Mouse (Mus musculus) midbrain, embryonic 11.5 days (tissue): ENCODE data around the gene Cd52. TPM values are rescaled to one million over a fixed set of nuclear protein-coding genes. Genes with fewer than 3 reads are reported as not detected.

Experiments used
- ATAC-seq: fragments of 200-750 bp; cut with Nextera tagmentation; 2 replicates; pipeline ENCODE4 v1.8.0; 2017; ENCODE audit warnings: moderate TSS enrichment, moderate library complexity; ENCODE audit not compliant: low FRiP score
- DNase-seq: peaks from one replicate; pipeline ENCODE4 v3.0.0; 2015; ENCODE audit warnings: low spot score; ENCODE audit errors: missing footprints
- H3K27ac ChIP-seq: fragments of 300-500 bp; sonication (generic); 2 replicates; pipeline ENCODE4 v1.5.1; 2014; ENCODE audit warnings: low read depth, low read length
- H3K27me3 ChIP-seq: fragments of 300-500 bp; sonication (generic); 2 replicates; pipeline ENCODE4 v1.6.1; 2014; ENCODE audit warnings: mild to moderate bottlenecking, low read length, moderate library complexity, mixed read lengths; ENCODE audit not compliant: control insufficient read depth, insufficient read depth
- H3K36me3 ChIP-seq: fragments of 300-500 bp; sonication (generic); 2 replicates; pipeline ENCODE4 v1.6.1; 2014; ENCODE audit warnings: mild to moderate bottlenecking, low read length, moderate library complexity, mixed read lengths; ENCODE audit not compliant: control insufficient read depth, insufficient read depth
- H3K4me1 ChIP-seq: fragments of 300-500 bp; sonication (generic); 2 replicates; pipeline ENCODE4 v1.6.1; 2014; ENCODE audit warnings: low read length; ENCODE audit not compliant: control insufficient read depth, insufficient read depth
- H3K4me2 ChIP-seq: fragments of 300-500 bp; sonication (generic); 2 replicates; pipeline ENCODE4 v1.6.1; 2014; ENCODE audit warnings: mild to moderate bottlenecking, moderate library complexity
- H3K4me3 ChIP-seq: fragments of 300-500 bp; sonication (generic); 2 replicates; pipeline ENCODE4 v1.5.1; 2014; ENCODE audit warnings: low read depth, low read length
- H3K9ac ChIP-seq: fragments of 300-500 bp; sonication (generic); 2 replicates; pipeline ENCODE4 v1.6.1; 2014; ENCODE audit warnings: low read length
- H3K9me3 ChIP-seq: fragments of 300-500 bp; sonication (generic); 2 replicates; pipeline ENCODE4 v1.6.1; 2016; ENCODE audit warnings: low read length; ENCODE audit not compliant: control insufficient read depth
- WGBS: fragments of 180-500 bp; shearing (Covaris S2); extraction: QIAGEN DNeasy Blood & Tissue Kit; methylation state at CpG from one replicate; pipeline ENCODE4 v1.1.7; 2014; 5-methylcytosine and 5-hydroxymethylcytosine counted together
- polyA plus RNA-seq: library from polyadenylated mRNA; unstranded; fragments of >200 nt; fragmentation: Nextera tagmentation; extraction: Ambion mirVana; gene quantifications from 2 replicates; pipeline ENCODE4 v1.2.1, GENCODE M21; 2014

Gene Cd52
- polyA plus RNA-seq, 1 experiment from 2014 or later, result 4.3 TPM

DNA sequence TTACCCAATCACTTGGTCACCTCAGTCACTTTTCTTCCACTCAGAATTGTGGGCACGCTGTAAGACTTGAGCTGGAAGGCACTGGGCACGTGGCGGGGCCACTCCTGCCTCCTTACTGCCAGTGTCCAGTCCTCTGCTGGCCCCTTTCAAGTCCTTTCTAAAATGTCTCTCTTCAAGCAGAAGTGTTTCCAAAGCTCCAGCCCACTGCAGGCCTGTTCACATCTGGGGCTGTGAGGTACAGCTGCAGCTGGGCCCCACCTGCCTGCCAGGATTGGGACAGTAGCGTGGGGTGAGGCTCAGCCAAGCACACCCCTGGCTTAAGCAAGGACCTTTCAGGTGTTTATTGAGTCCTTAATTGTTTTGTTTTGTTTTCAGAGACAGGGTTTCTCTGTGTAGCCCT lies 19.2 kb upstream of the Cd52 start:
- Histone ChIP-seq H3K27me3 (no peaks in the 10 kb centered on the region), H3K9me3 (no peaks in the 10 kb centered on the region), H3K4me2 (no peak overlapping the region), H3K4me3 (no peak overlapping the region), H3K27ac (no peak overlapping the region), H3K9ac (no peak overlapping the region), H3K4me1 (peaks cover 12% of the 10 kb centered on the region), H3K36me3 (no peaks in the 10 kb centered on the region)
- ATAC-seq (no peak), DNase-seq (no peak)
- 91% methylated on average over 4 of the region's 4 CpGs for WGBS

- Histone ChIP-seq H3K9me3 (no peaks in the 10 kb centered on the region), H3K9ac (peak overlapping the region; percentile 47; the same call in 1 of the 2 replicates), H3K4me2 (no peak overlapping the region), H3K27ac (no peak overlapping the region; the same call in 1 of the 2 replicates), H3K4me1 (peaks cover 12% of the 10 kb centered on the region), H3K27me3 (no peaks in the 10 kb centered on the region), H3K36me3 (no peaks in the 10 kb centered on the region), H3K4me3 (no peak overlapping the region)
- DNase-seq (peak; percentile 85), ATAC-seq (peak; percentile 73)
- WGBS, result 39% methylated on average over 10 of the region's 10 CpGs
Observed at GRCm38 (mm10) chr4:134113356-134113994, 18.6 kb upstream of the Cd52 start.

- H3K9ac ChIP-seq, result no peak overlapping the region
- H3K4me1 ChIP-seq, result peaks cover 12% of the 10 kb centered on the region
- no peaks in the 10 kb centered on the region for H3K27me3 ChIP-seq
- H3K4me2 ChIP-seq, result no peak overlapping the region
- ATAC-seq, result no peak
- H3K4me3 ChIP-seq, result no peak overlapping the region
- 81% methylated on average over 6 of the region's 6 CpGs for WGBS
- H3K36me3 ChIP-seq, result no peaks in the 10 kb centered on the region
- no peak overlapping the region for H3K27ac ChIP-seq
- no peaks in the 10 kb centered on the region for H3K9me3 ChIP-seq
- DNase-seq, result peak; percentile 33
Observed at GRCm38 (mm10) chr4:134112403-134112802, 17.5 kb upstream of the Cd52 start.

GRCm38 (mm10) chr4:134110653-134111052 lies 15.8 kb upstream of the Cd52 start:
- Histone ChIP-seq H3K4me2 (no peak overlapping the region), H3K9ac (no peak overlapping the region), H3K9me3 (no peaks in the 10 kb centered on the region), H3K36me3 (no peaks in the 10 kb centered on the region), H3K4me3 (no peak overlapping the region), H3K4me1 (peaks cover 12% of the 10 kb centered on the region), H3K27me3 (no peaks in the 10 kb centered on the region), H3K27ac (no peak overlapping the region)
- WGBS, result 61% methylated on average over 3 of the region's 3 CpGs
- DNase-seq, result no peak
- ATAC-seq, result no peak

GRCm38 (mm10) chr4:134108196-134108595 lies 13.3 kb upstream of the Cd52 start:
- DNase-seq, result no peak
- Histone ChIP-seq H3K4me1 (peaks cover 3% of the 10 kb centered on the region), H3K9me3 (no peaks in the 10 kb centered on the region), H3K36me3 (no peaks in the 10 kb centered on the region), H3K9ac (no peak overlapping the region), H3K27me3 (no peaks in the 10 kb centered on the region), H3K4me3 (no peak overlapping the region), H3K4me2 (no peak overlapping the region), H3K27ac (no peak overlapping the region)
- ATAC-seq, result no peak
- 69% methylated on average over 5 of the region's 5 CpGs for WGBS

DNA sequence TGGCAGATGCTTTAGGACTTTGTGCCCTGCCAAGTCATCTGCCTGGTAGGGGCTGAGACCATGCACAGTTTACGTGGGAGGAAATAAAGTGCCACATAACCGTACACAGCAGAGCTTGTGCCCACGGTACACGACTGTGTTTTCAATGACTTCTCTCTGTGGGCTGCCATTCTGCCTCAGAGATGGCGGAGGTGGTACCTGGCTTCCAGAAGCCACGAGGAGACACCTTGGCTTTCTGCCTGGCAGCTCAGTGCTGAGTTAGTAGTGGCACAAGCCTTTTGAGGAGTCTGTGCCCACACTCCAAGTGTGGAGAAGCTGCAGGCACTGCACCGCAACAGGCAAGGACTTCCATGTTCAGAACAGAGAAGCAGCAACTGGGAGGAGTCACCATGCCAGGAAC lies 12.8 kb upstream of the Cd52 start:
- Histone ChIP-seq H3K36me3 (no peaks in the 10 kb centered on the region), H3K4me1 (no peaks in the 10 kb centered on the region; the same call in 1 of the 2 replicates), H3K9ac (no peak overlapping the region), H3K4me2 (no peak overlapping the region), H3K4me3 (no peak overlapping the region), H3K27ac (no peak overlapping the region), H3K9me3 (no peaks in the 10 kb centered on the region), H3K27me3 (no peaks in the 10 kb centered on the region)
- ATAC-seq (no peak), DNase-seq (peak; percentile 33)
- WGBS, result 89% methylated on average over 7 of the region's 7 CpGs

DNA sequence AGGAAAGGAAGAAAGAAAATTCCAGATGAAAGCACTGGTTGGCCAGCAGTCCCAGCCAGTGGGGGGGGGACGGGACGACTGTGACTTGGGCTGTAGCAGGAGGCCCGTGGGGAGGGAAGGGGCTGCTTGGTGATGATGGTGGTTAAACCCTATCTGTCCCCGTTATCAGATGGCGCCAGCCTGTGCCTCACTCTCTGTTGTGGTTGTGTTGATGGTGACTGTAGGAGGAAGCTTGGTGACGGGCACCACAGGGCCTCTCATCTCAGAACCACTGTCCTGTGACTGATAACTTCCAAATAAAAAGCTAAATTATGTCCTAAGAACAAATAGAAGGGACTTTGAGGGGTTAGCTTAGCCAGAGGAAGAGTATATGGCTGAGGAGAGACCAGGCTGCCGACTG lies 11.2 kb upstream of the Cd52 start:
- no peak overlapping the region for H3K4me2 ChIP-seq
- 78% methylated on average over 7 of the region's 7 CpGs for WGBS
- no peaks in the 10 kb centered on the region for H3K9me3 ChIP-seq
- no peaks in the 10 kb centered on the region for H3K4me1 ChIP-seq
- H3K9ac ChIP-seq, result no peak overlapping the region
- H3K27ac ChIP-seq, result no peak overlapping the region
- H3K36me3 ChIP-seq, result no peaks in the 10 kb centered on the region
- no peaks in the 10 kb centered on the region for H3K27me3 ChIP-seq
- DNase-seq, result peak; percentile 53
- ATAC-seq, result no peak
- H3K4me3 ChIP-seq, result no peak overlapping the region

DNA sequence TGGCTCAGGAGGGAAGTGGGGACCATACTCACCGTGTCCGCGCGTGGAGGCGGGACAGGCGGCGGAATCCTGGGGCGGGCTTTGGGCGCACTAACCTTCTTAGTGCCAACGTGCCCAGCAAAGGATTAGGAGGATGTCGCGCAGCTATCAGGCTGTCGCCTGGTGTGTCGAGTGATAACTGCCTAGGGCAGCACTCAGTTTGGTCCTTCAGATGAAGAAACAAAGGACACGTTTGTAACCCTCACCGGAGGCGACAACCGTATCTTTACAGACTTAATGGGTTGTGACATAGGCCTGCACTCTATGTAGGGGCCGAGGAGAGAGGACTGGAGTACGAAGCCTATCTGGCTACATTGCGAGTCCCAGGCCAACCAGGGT lies 7.8 kb upstream of the Cd52 start:
- no peak overlapping the region for H3K27ac ChIP-seq
- WGBS, result 3% methylated on average over 21 of the region's 21 CpGs
- H3K9ac ChIP-seq, result peak overlapping the region; percentile 70
- DNase-seq, result no peak
- no peaks in the 10 kb centered on the region for H3K27me3 ChIP-seq
- no peaks in the 10 kb centered on the region for H3K9me3 ChIP-seq
- H3K4me3 ChIP-seq, result peak overlapping the region; percentile 74
- H3K4me2 ChIP-seq, result peak overlapping the region; percentile 70
- H3K4me1 ChIP-seq, result no peaks in the 10 kb centered on the region
- ATAC-seq, result peak; percentile 65
- H3K36me3 ChIP-seq, result no peaks in the 10 kb centered on the region

DNA sequence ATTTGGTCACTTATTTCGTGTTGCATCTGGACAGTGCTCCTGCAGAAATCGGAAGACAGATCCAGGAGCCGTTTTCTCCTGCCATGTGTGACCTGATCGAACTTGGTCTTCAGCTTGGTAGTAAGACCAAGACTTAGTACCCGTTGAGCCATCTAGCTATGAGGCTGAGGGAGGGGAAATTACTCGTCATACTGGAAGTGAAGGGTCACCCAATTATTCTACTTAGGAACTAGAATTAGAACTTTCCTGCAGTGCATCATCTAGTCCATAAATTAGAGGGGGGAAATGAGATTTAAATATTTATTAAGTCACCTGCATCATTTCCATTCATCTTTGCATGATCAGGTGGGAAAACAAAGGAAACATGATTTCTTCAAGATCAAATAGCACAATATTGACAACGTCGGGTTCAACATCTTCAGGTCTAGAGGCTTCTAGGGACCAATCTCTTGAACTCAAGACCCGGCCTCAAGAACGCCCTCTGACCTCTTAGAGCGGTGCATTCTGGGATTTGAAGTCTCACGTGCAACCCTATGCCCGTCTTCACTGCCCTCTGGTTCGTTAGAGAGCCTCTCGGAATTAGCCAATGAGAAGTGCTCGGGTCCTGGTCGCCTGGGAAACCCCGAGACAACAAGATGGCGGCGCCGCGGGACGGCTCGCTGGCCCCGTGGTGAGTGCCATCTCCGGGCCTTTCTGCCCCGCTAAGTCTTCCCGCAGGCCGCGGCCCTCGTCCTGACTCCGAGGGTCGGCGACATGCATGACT lies 7.3 kb upstream of the Cd52 start, which contains the start of gene Ubxn11:
Gene Ubxn11 (plus strand): TSS at position 592 of the 763 bp plus-strand sequence.
- 18% methylated on average over 34 of the region's 34 CpGs for WGBS

More for the DNA sequence above, 7.3 kb upstream of the Cd52 start, which contains the start of gene Ubxn11:
- Histone ChIP-seq H3K27ac (no peak within 1 kb of the TSS), H3K36me3 (no peaks in the 10 kb centered on the region), H3K9me3 (no peaks in the 10 kb centered on the region), H3K4me2 (peak within 1 kb of the TSS; percentile 70), H3K4me1 (no peaks in the 10 kb centered on the region), H3K4me3 (peak within 1 kb of the TSS; percentile 74), H3K9ac (peak within 1 kb of the TSS; percentile 70), H3K27me3 (no peaks in the 10 kb centered on the region)
- ATAC-seq (peak; percentile 98), DNase-seq (peak; percentile 96)
